Mouse (Mus musculus): ENCODE measurements around the gene 1700016D06Rik. TPM values are rescaled to one million over a fixed set of nuclear protein-coding genes. Genes with fewer than 3 reads are reported as not detected.

1700016D06Rik gene
- polyA plus RNA-seq, 1 experiment from 2014 or later: 0.09 TPM

DNA sequence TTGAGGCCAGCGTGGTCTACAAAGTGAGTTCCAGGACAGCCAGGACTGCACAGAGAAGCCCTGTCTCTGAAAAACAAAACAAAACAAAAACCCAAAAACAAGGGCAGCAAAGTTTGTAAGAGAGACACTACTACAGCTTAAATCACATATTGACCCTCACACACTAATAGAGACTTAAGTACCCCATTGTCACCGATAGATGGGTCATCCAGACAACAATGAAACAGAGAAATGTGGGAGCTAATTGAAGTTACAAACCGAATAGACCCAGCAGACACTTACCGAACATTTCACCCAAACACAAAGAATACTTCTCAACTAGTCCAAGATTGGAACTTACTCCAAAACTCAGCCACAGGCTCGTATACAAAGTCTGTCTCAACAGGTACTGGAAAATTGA lies 50.8 kb downstream of the 1700016D06Rik start:
- Histone ChIP-seq H3K27me3 (ENCODE audit: low read depth, poor library complexity, severe bottlenecking) (no peaks in the 10 kb centered on the region; the same call in 1 of the 2 replicates), H3K36me3 (no peaks in the 10 kb centered on the region), H3K4me1 (no peaks in the 10 kb centered on the region), H3K27ac (replicated peaks) (no peak overlapping the region), H3K9me3 (replicated peaks) (no peaks in the 10 kb centered on the region), H3K4me3 (no peak overlapping the region)
- DNase-seq (ENCODE audit: low spot score): no peak
- WGBS: 92% methylated on average over 5 of the region's 5 CpGs

DNA sequence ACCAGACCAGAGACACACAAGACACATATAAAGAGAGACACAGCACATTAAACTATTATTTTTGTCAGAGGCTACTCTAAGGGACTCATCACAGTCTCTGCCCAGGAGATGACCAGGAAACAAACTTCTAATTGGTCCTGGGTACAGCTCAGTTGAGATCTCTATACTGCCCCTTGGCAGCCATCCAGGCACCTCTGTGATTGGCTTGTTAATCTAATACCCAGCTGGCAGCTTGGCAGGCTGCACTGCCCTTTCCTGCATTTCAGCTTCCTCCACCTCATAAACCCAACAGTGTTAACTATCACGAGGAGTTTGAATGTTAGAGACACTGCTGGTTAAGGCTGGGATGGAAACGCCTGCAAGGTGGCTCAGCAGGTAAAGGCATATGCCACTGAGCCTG lies 57.7 kb downstream of the 1700016D06Rik start:
- Histone ChIP-seq H3K27ac (replicated peaks) (no peak overlapping the region), H3K4me3 (no peak overlapping the region), H3K4me1 (no peaks in the 10 kb centered on the region), H3K27me3 (ENCODE audit: low read depth, poor library complexity, severe bottlenecking) (no peaks in the 10 kb centered on the region; the same call in 1 of the 2 replicates), H3K36me3 (peaks cover 32% of the 10 kb centered on the region), H3K9me3 (replicated peaks) (no peaks in the 10 kb centered on the region)
- WGBS: 92% methylated on average over 2 of the region's 2 CpGs
- DNase-seq (ENCODE audit: low spot score): no peak

DNA sequence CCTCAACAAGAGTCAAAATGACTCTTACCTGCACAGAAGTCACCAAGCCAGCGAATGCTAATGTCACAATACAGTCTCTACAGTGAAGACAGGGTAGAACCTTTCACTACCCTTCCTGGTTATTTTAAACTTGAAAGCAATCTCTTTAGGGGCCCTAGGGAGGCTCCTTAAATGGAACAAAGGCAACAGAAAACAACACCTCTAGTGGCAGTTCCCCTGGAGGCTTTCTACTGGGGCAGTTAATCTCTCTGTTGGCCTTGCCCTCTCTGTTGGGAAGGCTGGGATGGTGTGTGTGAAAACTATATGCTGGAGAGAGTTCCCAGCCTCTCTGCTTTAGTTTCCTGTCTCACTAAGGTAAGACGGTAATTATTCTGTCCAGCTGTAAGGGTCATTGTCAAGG lies 60.3 kb downstream of the 1700016D06Rik start:
- no peaks in the 10 kb centered on the region for H3K9me3 ChIP-seq (replicated peaks)
- H3K36me3 ChIP-seq: peaks cover 32% of the 10 kb centered on the region
- DNase-seq (ENCODE audit: low spot score): no peak
- H3K27me3 ChIP-seq (ENCODE audit: low read depth, poor library complexity, severe bottlenecking): no peaks in the 10 kb centered on the region
- H3K27ac ChIP-seq (replicated peaks): no peak overlapping the region
- WGBS: 60% methylated on average over 2 of the region's 2 CpGs
- H3K4me3 ChIP-seq: no peak overlapping the region
- H3K4me1 ChIP-seq: peaks cover 13% of the 10 kb centered on the region

DNA sequence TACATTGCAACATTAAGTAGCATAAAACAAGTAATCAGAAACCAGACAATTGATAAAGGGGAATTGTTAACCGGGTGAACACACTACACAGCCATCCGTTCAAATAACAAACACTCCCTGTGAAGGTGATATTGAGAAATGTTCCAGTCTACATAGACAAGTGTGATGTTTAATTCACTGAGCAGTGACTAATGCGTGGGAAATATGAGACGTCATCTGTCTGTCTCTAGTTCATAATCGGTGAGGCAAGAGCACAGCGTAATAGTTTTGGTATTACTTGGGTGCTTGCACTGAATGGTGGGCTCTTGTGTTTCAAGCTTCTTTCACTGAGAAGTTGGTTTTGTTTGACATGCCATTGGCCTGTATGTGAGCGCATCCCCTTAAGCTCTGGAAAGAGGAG lies 63.3 kb downstream of the 1700016D06Rik start:
- WGBS: 97% methylated on average over 7 of the region's 7 CpGs
- Histone ChIP-seq H3K4me1 (peaks cover 34% of the 10 kb centered on the region), H3K27ac (replicated peaks) (no peak overlapping the region), H3K4me3 (no peak overlapping the region), H3K27me3 (ENCODE audit: low read depth, poor library complexity, severe bottlenecking) (no peaks in the 10 kb centered on the region), H3K9me3 (replicated peaks) (no peaks in the 10 kb centered on the region), H3K36me3 (peaks cover 34% of the 10 kb centered on the region)
- no peak for DNase-seq (ENCODE audit: low spot score)

DNA sequence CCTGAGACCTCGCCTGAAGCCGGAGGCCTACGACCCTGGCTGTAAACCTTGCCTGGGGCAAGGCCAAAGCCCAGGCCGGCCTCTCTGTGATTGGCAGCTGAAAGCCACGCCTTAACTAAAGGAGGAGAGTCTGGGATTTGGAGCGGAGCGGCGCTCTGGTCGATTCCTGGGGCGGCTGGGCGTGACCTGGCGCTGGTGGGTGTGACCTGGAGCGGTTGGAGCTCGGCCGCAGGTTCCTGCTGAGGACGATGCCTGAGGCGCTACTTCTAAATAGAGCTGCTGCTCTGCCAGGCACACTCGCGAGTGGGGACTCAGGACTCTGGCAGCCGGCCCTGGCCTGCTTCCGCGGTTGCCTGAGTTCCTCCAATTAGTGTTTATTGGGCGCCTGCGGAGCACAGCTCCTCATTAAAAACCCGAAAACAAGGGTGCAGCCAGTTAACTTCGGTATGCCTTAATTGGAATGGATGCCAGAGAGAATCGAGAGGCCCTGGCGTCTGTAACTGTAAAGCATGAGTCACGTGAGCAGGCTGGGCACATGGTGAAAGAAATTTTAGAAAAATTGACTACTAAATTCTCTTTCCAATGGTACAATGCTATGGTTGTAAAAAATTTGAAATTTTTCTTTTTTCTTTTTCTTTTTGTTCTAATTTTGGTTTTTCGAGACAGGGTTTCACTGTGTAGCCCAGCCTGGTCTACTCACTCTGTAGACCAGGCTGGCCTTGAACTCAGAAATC lies 64.4 kb downstream of the 1700016D06Rik start:
- 3% methylated on average over 30 of the region's 30 CpGs for WGBS
- peaks cover 40% of the 10 kb centered on the region for H3K36me3 ChIP-seq

GRCm38 (mm10) chr8:11635611-11636081 lies 65.2 kb downstream of the 1700016D06Rik start, which contains the start of gene Ankrd10:
Gene Ankrd10, minus strand, starts transcription at chr8:11635757.
- Histone ChIP-seq H3K27me3 (ENCODE audit: low read depth, poor library complexity, severe bottlenecking) (no peaks in the 10 kb centered on the region), H3K36me3 (peaks cover 40% of the 10 kb centered on the region), H3K27ac (replicated peaks) (peak within 1 kb of the TSS; percentile 100), H3K9me3 (replicated peaks) (no peaks in the 10 kb centered on the region), H3K4me3 (peak within 1 kb of the TSS; percentile 95), H3K4me1 (peaks cover 36% of the 10 kb centered on the region)
- WGBS: under 1% methylated on average over 40 of the region's 40 CpGs
- peak; percentile 97 for DNase-seq (ENCODE audit: low spot score)

More for the DNA sequence above, 64.4 kb downstream of the 1700016D06Rik start:
- peak overlapping the region; percentile 100 for H3K27ac ChIP-seq (replicated peaks)
- peak; percentile 89 for DNase-seq (ENCODE audit: low spot score)
- H3K27me3 ChIP-seq (ENCODE audit: low read depth, poor library complexity, severe bottlenecking): no peaks in the 10 kb centered on the region
- H3K4me1 ChIP-seq: peaks cover 36% of the 10 kb centered on the region
- H3K4me3 ChIP-seq: peak overlapping the region; percentile 95
- H3K9me3 ChIP-seq (replicated peaks): no peaks in the 10 kb centered on the region

DNA sequence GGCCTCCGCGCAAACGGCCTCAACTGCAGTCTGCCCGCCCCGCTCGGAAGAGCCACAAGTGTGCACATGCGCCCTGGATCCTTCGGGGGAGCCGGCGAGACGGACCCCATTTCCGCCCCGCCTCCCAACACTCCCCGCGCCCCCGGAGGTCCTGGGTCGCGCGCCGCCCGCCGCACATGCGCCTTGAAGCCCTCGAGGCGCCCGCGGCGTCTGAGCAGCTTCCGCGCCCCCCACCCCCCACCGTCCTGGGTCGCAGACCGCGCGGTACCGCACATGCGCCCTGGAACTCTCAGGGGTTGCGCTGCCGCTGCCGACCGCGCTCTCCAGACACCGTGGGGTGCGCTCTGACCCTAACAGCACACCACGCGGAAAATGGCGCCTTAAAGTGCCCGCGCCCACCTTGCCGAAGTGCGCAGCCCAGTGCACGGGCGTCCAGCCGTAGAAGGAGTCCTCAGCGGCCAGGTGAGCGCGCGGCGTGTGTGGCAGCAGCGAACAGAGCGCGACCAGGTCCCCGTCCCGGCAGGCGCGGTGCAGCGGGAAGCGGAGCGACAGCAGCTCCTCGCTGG lies 65.8 kb downstream of the 1700016D06Rik start:
- no peaks in the 10 kb centered on the region for H3K27me3 ChIP-seq (ENCODE audit: low read depth, poor library complexity, severe bottlenecking)
- peaks cover 40% of the 10 kb centered on the region for H3K36me3 ChIP-seq
- under 1% methylated on average over 65 of the region's 70 CpGs for WGBS
- peak overlapping the region; percentile 95 for H3K4me3 ChIP-seq
- peak; percentile 93 for DNase-seq (ENCODE audit: low spot score)
- no peaks in the 10 kb centered on the region for H3K9me3 ChIP-seq (replicated peaks)
- peaks cover 36% of the 10 kb centered on the region for H3K4me1 ChIP-seq
- H3K27ac ChIP-seq (replicated peaks): peak overlapping the region; percentile 100

- H3K27me3 ChIP-seq (ENCODE audit: low read depth, poor library complexity, severe bottlenecking): no peaks in the 10 kb centered on the region
- H3K36me3 ChIP-seq: peaks cover 42% of the 10 kb centered on the region
- H3K9me3 ChIP-seq (replicated peaks): no peaks in the 10 kb centered on the region
- H3K4me3 ChIP-seq: peak overlapping the region; percentile 95
- DNase-seq (ENCODE audit: low spot score): no peak
- WGBS: under 1% methylated on average over 39 of the region's 39 CpGs
- H3K4me1 ChIP-seq: peaks cover 36% of the 10 kb centered on the region
- H3K27ac ChIP-seq (replicated peaks): peak overlapping the region; percentile 100
Observed at GRCm38 (mm10) chr8:11634331-11635011, 66.4 kb downstream of the 1700016D06Rik start.

DNA sequence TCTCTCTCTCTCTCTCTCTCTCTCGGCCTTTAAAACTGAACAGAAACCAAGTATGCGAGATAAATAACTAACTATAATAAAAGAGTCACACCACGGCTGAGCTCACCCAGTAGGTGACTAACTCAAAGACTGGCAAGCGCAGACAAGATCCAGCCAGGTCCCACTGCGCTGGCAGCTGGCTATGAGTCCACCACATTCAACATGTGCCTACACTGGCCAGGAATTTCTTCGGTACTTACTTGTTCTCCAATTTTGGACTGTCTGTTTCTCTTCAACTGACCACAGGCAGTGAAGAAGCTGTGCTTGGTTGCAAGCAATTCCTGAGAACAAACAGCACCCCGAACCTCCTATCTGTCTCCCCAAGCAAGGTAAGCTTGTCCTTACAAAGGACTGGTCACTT lies 67.4 kb downstream of the 1700016D06Rik start:
- H3K4me1 ChIP-seq: peaks cover 36% of the 10 kb centered on the region
- no peak for DNase-seq (ENCODE audit: low spot score)
- no peak overlapping the region for H3K27ac ChIP-seq (replicated peaks)
- peaks cover 48% of the 10 kb centered on the region for H3K36me3 ChIP-seq
- 84% methylated on average over 7 of the region's 7 CpGs for WGBS
- no peaks in the 10 kb centered on the region for H3K9me3 ChIP-seq (replicated peaks)
- peak overlapping the region; percentile 95 for H3K4me3 ChIP-seq
- H3K27me3 ChIP-seq (ENCODE audit: low read depth, poor library complexity, severe bottlenecking): no peaks in the 10 kb centered on the region

DNA sequence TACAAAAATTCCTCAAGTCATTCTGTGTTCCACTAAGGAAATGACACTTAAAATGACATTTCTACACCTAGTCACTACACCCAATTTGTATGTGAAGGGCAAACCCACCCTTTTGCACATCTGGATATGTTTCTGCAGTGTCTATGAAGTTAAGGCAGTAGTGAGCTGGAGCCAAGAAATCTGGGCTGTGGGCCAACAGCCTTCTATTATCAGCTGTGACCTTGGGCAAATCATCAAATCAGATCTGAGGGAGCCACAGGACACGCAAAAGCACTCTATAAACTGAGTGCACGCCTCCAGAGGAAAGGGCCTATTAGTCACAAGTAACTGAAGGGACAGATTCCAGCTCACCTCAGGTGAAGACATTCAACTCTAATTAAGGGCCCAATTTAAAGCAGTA lies 68.5 kb downstream of the 1700016D06Rik start:
- Histone ChIP-seq H3K4me3 (no peak overlapping the region), H3K27me3 (ENCODE audit: low read depth, poor library complexity, severe bottlenecking) (no peaks in the 10 kb centered on the region), H3K27ac (replicated peaks) (no peak overlapping the region), H3K9me3 (replicated peaks) (no peaks in the 10 kb centered on the region), H3K36me3 (peaks cover 56% of the 10 kb centered on the region), H3K4me1 (peaks cover 36% of the 10 kb centered on the region)
- WGBS: 84% methylated on average over 2 of the region's 2 CpGs
- no peak for DNase-seq (ENCODE audit: low spot score)

- H3K27ac ChIP-seq (replicated peaks): no peak overlapping the region
- H3K9me3 ChIP-seq (replicated peaks): no peaks in the 10 kb centered on the region
- 88% methylated on average over 5 of the region's 5 CpGs for WGBS
- peaks cover 19% of the 10 kb centered on the region for H3K4me1 ChIP-seq
- peaks cover 85% of the 10 kb centered on the region for H3K36me3 ChIP-seq
- DNase-seq (ENCODE audit: low spot score): no peak
- H3K4me3 ChIP-seq: no peak overlapping the region
- H3K27me3 ChIP-seq (ENCODE audit: low read depth, poor library complexity, severe bottlenecking): no peaks in the 10 kb centered on the region
Observed at GRCm38 (mm10) chr8:11629206-11629605, 71.7 kb downstream of the 1700016D06Rik start.

- Histone ChIP-seq H3K27ac (replicated peaks) (no peak overlapping the region), H3K9me3 (replicated peaks) (no peaks in the 10 kb centered on the region), H3K36me3 (peaks cover 91% of the 10 kb centered on the region), H3K27me3 (ENCODE audit: low read depth, poor library complexity, severe bottlenecking) (no peaks in the 10 kb centered on the region), H3K4me1 (peaks cover 13% of the 10 kb centered on the region), H3K4me3 (no peak overlapping the region)
- WGBS: 86% methylated on average over 7 of the region's 7 CpGs
- no peak for DNase-seq (ENCODE audit: low spot score)
Observed at GRCm38 (mm10) chr8:11628506-11629132, 72.2 kb downstream of the 1700016D06Rik start.
